Mouse (Mus musculus) heart, adult 2 months (tissue): ENCODE data around the gene Nectin4.

Experiments
- EP300 ChIP-seq: fragments of 200-500 bp; IDR thresholded peaks from 2 replicates; pipeline ENCODE4 v1.6.1; 2011; ENCODE audit warnings: low read depth, low read length, control low read depth; ENCODE audit not compliant: insufficient read depth
- POLR2A ChIP-seq: fragments of 200-500 bp; IDR thresholded peaks from 2 replicates; pipeline ENCODE4 v1.6.1; 2011; ENCODE audit warnings: mild to moderate bottlenecking, low read depth, low read length, control low read depth; ENCODE audit not compliant: insufficient read depth

GRCm38 (mm10) chr1:171413608-171414007, 43.7 kb downstream of the Nectin4 start:
- TF ChIP-seq POLR2A (no peak), EP300 (no peak)
